Mouse (Mus musculus) forebrain, embryonic 13.5 days (tissue): ENCODE data around the gene Smc4. TPM values are rescaled to one million over a fixed set of nuclear protein-coding genes. Genes with fewer than 3 reads are reported as not detected.

Experiments used
- ATAC-seq: fragments of 200-750 bp; cut with Nextera tagmentation; 2 replicates; pipeline ENCODE4 v1.8.0; 2017
- H3K27ac ChIP-seq: fragments of 300-500 bp; sonication (generic); 2 replicates; pipeline ENCODE4 v1.5.1; 2015; ENCODE audit warnings: inconsistent platforms, mild to moderate bottlenecking, moderate library complexity
- H3K27me3 ChIP-seq: fragments of 300-500 bp; sonication (generic); 2 replicates; pipeline ENCODE4 v1.6.1; 2015; ENCODE audit warnings: mild to moderate bottlenecking, inconsistent platforms
- H3K36me3 ChIP-seq: fragments of 300-500 bp; sonication (generic); 2 replicates; pipeline ENCODE4 v1.6.1; 2015; ENCODE audit warnings: mild to moderate bottlenecking, inconsistent platforms; ENCODE audit not compliant: poor library complexity, severe bottlenecking
- H3K4me1 ChIP-seq: fragments of 300-500 bp; sonication (generic); 2 replicates; pipeline ENCODE4 v1.6.1; 2015; ENCODE audit warnings: inconsistent platforms
- H3K4me2 ChIP-seq: fragments of 300-500 bp; sonication (generic); 2 replicates; pipeline ENCODE4 v1.6.1; 2015; ENCODE audit warnings: inconsistent platforms, mild to moderate bottlenecking, moderate library complexity
- H3K4me3 ChIP-seq: fragments of 300-500 bp; sonication (generic); 2 replicates; pipeline ENCODE4 v1.5.1; 2015; ENCODE audit warnings: mild to moderate bottlenecking, inconsistent platforms
- H3K9ac ChIP-seq: fragments of 300-500 bp; sonication (generic); 2 replicates; pipeline ENCODE4 v1.6.1; 2015; ENCODE audit warnings: mild to moderate bottlenecking, inconsistent platforms
- H3K9me3 ChIP-seq: fragments of 300-500 bp; sonication (generic); replicated peaks from 2 replicates; pipeline ENCODE4 v1.6.1; 2016; ENCODE audit warnings: inconsistent platforms
- WGBS: fragments of 180-500 bp; shearing (Covaris S2); methylation state at CpG from one replicate; pipeline ENCODE4 v1.1.7; 2015; 5-methylcytosine and 5-hydroxymethylcytosine counted together
- microRNA counts: library from miRNA; unstranded; fragments of <30 nt; microRNA quantifications from one replicate; lab custom pipeline; 2016
- microRNA-seq: library from miRNA; unstranded; fragments of <30 nt; microRNA quantifications from one replicate; pipeline ENCODE4, GENCODE M21; 2016
- polyA plus RNA-seq: library from polyadenylated mRNA; unstranded; fragments of >200 nt; fragmentation: Nextera tagmentation; extraction: Ambion mirVana; gene quantifications from 2 replicates; pipeline ENCODE4 v1.2.1, GENCODE M21; 2015

Gene Smc4
- polyA plus RNA-seq, 1 experiment from 2014 or later: 180 TPM

GRCm38 (mm10) chr3:69054760-69055432, 50.4 kb downstream of the Smc4 start:
- Histone ChIP-seq H3K9me3 (no peaks in the 10 kb centered on the region), H3K9ac (no peak overlapping the region), H3K4me1 (no peaks in the 10 kb centered on the region), H3K27ac (no peak overlapping the region), H3K4me3 (no peak overlapping the region), H3K27me3 (no peaks in the 10 kb centered on the region), H3K36me3 (no peaks in the 10 kb centered on the region), H3K4me2 (no peak overlapping the region)
- 85% methylated on average over 7 of the region's 7 CpGs for whole genome bisulfite sequencing
- no peak for ATAC-seq

DNA sequence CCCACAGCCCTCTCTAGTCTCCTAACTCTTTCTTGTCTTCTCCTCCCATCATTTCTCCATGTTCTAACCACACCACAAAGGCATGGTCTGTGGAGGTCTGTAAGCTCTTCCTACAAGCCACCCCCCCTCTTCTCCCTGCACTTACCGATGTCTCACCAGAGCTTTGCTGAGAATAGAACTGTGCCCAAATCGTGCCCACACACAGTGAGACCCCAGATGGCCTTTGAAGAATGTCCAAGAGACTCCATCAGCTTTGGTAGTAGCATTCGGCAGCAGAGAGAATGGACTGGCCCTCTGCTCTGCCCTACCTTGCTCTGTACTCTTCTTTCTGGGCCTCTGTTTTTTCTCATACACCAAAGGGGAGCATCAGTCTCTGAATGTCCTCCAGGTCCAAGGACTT, 51.3 kb downstream of the Smc4 start:
- Histone ChIP-seq H3K9ac (no peak overlapping the region), H3K27me3 (no peaks in the 10 kb centered on the region), H3K27ac (no peak overlapping the region), H3K4me1 (no peaks in the 10 kb centered on the region), H3K4me3 (no peak overlapping the region), H3K36me3 (no peaks in the 10 kb centered on the region), H3K9me3 (no peaks in the 10 kb centered on the region), H3K4me2 (no peak overlapping the region)
- 92% methylated on average over 3 of the region's 3 CpGs for WGBS
- ATAC-seq: no peak

DNA sequence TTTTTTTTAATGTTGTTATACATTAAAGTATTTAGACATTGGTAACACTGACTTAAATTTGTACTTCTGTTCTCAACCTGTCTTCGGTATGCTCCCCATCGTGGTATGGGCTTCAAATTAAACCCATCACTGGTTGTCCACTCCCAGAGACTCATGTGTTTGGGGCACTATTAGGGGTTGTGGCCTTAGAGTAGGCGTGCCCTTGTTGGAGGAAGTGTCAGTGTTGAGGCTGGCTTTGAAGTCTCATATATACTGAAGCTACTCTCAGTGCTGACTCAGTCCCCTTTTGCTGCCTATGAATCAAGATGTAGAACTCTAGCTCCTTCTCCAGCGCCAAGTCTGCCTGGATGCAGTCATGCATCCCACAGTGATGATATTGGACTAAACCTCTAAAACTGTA, 56.1 kb downstream of the Smc4 start:
- no peak for ATAC-seq
- Histone ChIP-seq H3K9ac (no peak overlapping the region), H3K4me1 (no peaks in the 10 kb centered on the region), H3K9me3 (no peaks in the 10 kb centered on the region), H3K4me2 (no peak overlapping the region), H3K27me3 (no peaks in the 10 kb centered on the region), H3K36me3 (no peaks in the 10 kb centered on the region), H3K27ac (no peak overlapping the region), H3K4me3 (no peak overlapping the region)
- WGBS: 93% methylated on average over 4 of the region's 4 CpGs

DNA sequence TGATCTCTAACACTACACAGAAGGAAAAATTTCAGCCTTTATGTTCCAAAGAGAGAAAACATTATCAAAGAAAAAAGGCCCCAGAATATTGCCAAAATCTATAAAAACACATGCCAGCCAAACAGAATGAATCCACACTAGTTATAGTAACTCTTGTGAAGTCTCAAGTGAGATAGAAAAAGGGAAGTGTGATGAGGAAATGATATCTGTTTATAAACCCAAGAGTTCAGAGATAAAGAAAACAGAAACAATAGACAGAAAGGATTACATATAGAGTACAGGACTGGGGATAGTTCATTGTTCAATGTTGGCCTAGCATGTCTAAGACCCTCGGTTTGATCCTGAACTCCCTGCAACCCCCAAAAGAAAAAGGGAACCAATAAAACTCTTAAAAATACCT, 58.2 kb downstream of the Smc4 start:
- no peaks in the 10 kb centered on the region for H3K36me3 ChIP-seq
- H3K27ac ChIP-seq: no peak overlapping the region
- no peak for ATAC-seq
- no peaks in the 10 kb centered on the region for H3K27me3 ChIP-seq
- no peaks in the 10 kb centered on the region for H3K9me3 ChIP-seq
- H3K4me3 ChIP-seq: no peak overlapping the region
- H3K4me1 ChIP-seq: no peaks in the 10 kb centered on the region
- no peak overlapping the region for H3K4me2 ChIP-seq
- H3K9ac ChIP-seq: no peak overlapping the region
- 84% methylated on average over 1 of the region's 1 CpGs for WGBS

DNA sequence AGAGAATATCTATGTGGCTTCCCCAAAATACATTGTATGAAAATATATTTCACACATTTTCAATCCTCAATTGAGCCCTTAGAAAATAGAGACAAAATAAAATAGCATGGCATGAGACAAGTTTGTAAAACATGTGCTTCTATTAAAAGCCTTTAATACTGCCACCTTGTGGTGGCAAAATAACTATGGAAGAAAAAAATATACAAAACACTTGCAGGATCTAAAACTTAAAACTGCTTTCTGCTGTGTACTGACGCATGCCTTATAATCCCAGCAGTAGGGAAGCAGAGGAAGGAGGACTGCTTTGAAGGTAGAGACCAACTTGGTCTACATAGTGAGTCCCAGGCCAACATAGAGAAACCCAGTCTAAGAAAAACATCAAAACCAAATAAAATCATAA, 59.5 kb downstream of the Smc4 start:
- no peak for ATAC-seq
- 53% methylated on average over 1 of the region's 1 CpGs for WGBS
- Histone ChIP-seq H3K4me3 (no peak overlapping the region), H3K27ac (no peak overlapping the region), H3K9me3 (no peaks in the 10 kb centered on the region), H3K27me3 (no peaks in the 10 kb centered on the region), H3K4me2 (no peak overlapping the region), H3K4me1 (no peaks in the 10 kb centered on the region), H3K36me3 (no peaks in the 10 kb centered on the region), H3K9ac (no peak overlapping the region)

MicroRNAs within 50 kb of the gene (microRNA counts, 519-probe panel; counts per million panel counts)
- 6,282 counts per million, percentile 97 among the panel's probes with 10 or more counts for microRNA mmu-miR-15b (lab: Ali Mortazavi, UCI)

Small RNA genes within 50 kb of the gene (microRNA-seq; reads per million reads assigned to microRNA genes)
- 1,907 reads per million, percentile 82 among the genes with 10 or more reads in this experiment for gene Mir15b
- 692 reads per million, percentile 75 among the genes with 10 or more reads in this experiment for gene Mir16-2

Other genes with a start within 250 kb of the Smc4 start
- gene 1110032F04Rik, start 135.2 kb upstream of the Smc4 start, polyA plus RNA-seq: 2.2 and 2.6 TPM in 2 replicates
- 12.8 and 13.9 TPM in 2 replicates for gene Ift80, start 168 bp upstream of the Smc4 start, polyA plus RNA-seq
- 132 and 134 TPM in 2 replicates for gene Trim59, start 40.0 kb downstream of the Smc4 start, polyA plus RNA-seq
- 36.4 and 37.5 TPM in 2 replicates for gene Kpna4, start 122.4 kb downstream of the Smc4 start, polyA plus RNA-seq
- gene Arl14, start 217.7 kb downstream of the Smc4 start, polyA plus RNA-seq: not detected in 2 replicates